Mouse (Mus musculus): ENCODE measurements at regions not wholly inside any gene's neighbourhood (a gene's known extent, or its start where the extent isn't known, plus 50 kb on each side); places are given as distances from the start of the nearest gene placed in this dataset.

- peak; percentile 68 for DNase-seq
These were observed 64.6 kb downstream of the Smug1 start for GRCm38 (mm10) chr15:103102068-103102840.

- DNase-seq, result no peak
These were observed 66.8 kb downstream of the Smug1 start for GRCm38 (mm10) chr15:103100121-103100520.

- DNase-seq, result peak; percentile 70
These were observed 72.4 kb downstream of the Smug1 start for GRCm38 (mm10) chr15:103094457-103094856.

DNA sequence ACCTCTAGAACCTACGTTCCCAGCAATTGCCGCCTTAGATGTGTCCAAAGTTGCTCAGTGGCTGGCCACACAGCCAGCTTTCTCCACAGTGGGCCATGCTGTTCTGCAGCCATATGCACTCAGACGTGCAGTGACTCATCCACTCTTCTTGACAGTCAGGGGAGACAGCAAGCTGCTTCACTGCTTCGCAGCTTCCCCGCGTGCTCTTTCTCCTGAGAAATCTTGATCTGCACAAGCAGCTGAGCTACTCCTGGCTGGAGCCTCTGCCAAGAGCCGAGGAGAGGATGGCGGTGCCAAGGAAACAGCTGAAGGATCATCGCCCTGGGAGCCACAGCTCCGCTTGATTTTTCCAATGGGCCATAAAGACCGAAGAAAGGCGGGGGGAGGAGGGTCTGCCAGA is 73.2 kb downstream of the Smug1 start:
- DNase-seq, result peak; percentile 85

DNA sequence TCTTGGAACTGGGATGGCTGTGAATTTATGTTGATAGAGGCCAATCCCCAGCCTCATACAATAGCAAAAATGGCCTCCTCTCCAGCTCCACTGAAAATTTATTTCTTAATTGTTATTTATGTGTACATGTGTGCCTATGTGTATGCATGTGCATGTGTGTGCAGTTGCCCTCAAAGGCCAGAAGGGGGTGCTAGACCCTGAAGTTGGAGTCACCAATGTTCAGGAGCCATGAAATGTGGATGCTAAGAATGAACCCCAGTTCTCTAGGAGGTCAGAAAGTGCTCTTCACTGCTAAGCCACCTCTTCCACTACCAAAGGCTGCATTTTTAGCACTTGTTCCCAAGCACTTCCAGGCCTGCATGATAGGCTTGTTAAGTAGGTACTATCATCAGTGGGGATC is 73.8 kb downstream of the Hoxc4 start:
- no peak for DNase-seq

GRCm38 (mm10) chr15:103090280-103091164 is 71.8 kb downstream of the Hoxc4 start:
- DNase-seq, result peak; percentile 41

- peak; percentile 16 for DNase-seq
These were observed 71.1 kb downstream of the Hoxc4 start for GRCm38 (mm10) chr15:103089852-103090251.

DNA sequence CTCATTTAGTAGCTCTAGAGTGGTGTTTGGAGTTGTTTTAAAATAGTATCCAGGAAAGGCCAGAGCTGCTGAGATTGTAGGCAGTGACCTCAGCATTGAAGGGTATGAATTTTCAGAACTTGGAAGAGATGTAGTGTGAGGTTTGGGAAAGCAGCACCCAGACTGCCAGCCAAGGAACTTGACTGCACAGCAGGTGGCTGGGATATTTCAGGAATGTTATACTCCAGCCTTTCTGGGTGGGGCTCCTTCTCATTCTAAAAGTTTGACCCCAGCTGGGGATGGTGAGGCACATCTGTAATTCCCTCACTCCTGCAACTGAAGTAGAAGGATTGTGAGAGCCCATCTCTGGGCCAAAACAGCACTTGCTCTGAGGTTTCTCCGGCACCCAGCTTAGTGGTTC is 70.7 kb downstream of the Hoxc4 start:
- peak; percentile 46 for DNase-seq

DNA sequence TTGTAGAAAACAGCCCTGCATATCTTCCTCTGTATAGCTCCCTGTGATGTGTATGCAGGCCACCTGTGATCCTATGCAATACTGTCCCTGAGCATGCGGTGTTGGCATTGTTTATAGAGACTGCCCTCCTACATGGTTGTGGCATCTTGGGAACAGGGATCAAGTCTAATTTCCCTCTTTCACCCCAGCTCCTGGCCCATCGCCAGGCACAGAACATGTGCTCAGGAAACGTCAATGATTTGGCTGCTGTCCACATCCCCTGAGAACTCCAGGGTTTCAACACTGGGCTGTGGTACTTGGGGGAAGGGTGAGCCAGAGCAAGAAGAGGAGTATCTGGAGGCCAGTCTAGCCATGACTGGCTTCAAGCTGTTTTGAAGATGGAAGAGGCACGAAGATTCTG is 68.5 kb downstream of the Hoxc4 start:
- peak; percentile 69 for DNase-seq

DNA sequence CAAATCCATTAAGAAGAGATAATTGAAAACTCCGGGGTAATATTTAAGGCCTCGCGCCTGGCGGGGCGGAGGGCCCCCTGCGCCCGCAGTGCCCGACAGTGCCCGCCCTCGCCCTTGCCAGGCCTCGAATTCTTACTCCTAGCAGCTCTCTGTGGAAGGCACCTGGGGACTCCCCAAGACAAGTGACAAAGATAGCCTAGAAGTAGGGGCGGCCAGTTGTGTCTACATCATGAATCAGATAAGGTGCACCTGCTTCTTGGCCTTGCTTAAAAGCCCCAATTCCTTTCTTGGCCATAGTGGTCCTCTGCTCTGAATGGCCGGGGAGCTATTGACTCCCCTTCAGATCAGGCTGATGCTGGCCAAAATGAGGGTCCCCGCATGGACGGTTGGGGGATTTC is 67.9 kb downstream of the Hoxc4 start:
- DNase-seq, result no peak

All from gastrocnemius, postnatal 25 days (tissue).